Mouse (Mus musculus): ENCODE results near the gene Lrrtm3. TPM values are rescaled to one million over a fixed set of nuclear protein-coding genes. Genes with fewer than 3 reads are reported as not detected.
A peak's percentile ranks its signal among the peaks of the same experiment; 100 is the strongest.

The Lrrtm3 gene
- total RNA-seq, 1 experiment: not detected

DNA sequence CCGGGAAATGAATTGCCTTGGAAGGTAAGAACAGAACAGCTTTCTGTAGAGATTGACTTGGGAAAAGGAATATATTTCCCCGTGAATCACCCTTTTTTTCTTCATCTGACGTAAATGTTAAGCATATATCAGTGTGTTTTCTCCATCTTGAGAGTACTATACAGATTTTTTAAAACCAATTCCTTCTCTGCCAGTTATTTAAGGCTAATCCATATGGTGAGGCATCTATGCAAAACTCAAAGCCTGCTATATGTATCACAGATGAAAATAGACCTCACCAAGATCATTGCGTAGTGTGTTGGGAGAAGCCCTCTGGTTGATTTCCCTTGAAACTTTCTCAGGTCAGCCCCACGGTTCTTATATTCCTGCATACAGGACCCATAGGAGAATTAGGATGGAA lies 195.5 kb downstream of the Lrrtm3 start:
- Histone ChIP-seq H3K4me3 (ENCODE audit: insufficient read depth in 1 of 2, low read depth in 1 of 2, low read length in 2 of 2, poor library complexity in 1 of 2, severe bottlenecking in 1 of 2) (no peak overlapping the region), H3K9me3 (ENCODE audit: control insufficient read depth, insufficient read depth, low read depth, low read length) (no peaks in the 10 kb centered on the region), H3K4me1 (ENCODE audit: control insufficient read depth in 2 of 2, insufficient read depth in 2 of 2, low read length in 2 of 2, poor library complexity in 1 of 2) (no peaks in the 10 kb centered on the region), H3K36me3 (ENCODE audit: control insufficient read depth, insufficient read depth, low read length, poor library complexity, severe bottlenecking) (no peaks in the 10 kb centered on the region), H3K27ac (ENCODE audit: insufficient read depth, low read depth, low read length, poor library complexity, severe bottlenecking) (no peak overlapping the region), H3K9ac (ENCODE audit: insufficient read depth, low read depth, low read length, poor library complexity, severe bottlenecking) (no peak overlapping the region)
- in situ Hi-C loops (cut with MboI; ENCODE audit: low sequenced_read_pairs in 2 of 2, unreplicated experiment in 2 of 2): no loop called here
- TF ChIP-seq ZC3H11A (IDR thresholded peaks at IDR 0.05; ENCODE audit: borderline replicate concordance, low read depth, low read length) (no peak), MAFK (IDR thresholded peaks at IDR 0.05; ENCODE audit: insufficient read depth, low read depth, low read length) (no peak), ZNF384 (IDR thresholded peaks at IDR 0.05; ENCODE audit: low read depth, low read length) (no peak), HCFC1 (IDR thresholded peaks at IDR 0.05; ENCODE audit: borderline replicate concordance, insufficient read depth, low read length) (no peak), CHD2 (IDR thresholded peaks at IDR 0.05; ENCODE audit: low read depth, low read length) (no peak)
- no peak for DNase-seq (ENCODE audit: low read depth, low spot score)

DNA sequence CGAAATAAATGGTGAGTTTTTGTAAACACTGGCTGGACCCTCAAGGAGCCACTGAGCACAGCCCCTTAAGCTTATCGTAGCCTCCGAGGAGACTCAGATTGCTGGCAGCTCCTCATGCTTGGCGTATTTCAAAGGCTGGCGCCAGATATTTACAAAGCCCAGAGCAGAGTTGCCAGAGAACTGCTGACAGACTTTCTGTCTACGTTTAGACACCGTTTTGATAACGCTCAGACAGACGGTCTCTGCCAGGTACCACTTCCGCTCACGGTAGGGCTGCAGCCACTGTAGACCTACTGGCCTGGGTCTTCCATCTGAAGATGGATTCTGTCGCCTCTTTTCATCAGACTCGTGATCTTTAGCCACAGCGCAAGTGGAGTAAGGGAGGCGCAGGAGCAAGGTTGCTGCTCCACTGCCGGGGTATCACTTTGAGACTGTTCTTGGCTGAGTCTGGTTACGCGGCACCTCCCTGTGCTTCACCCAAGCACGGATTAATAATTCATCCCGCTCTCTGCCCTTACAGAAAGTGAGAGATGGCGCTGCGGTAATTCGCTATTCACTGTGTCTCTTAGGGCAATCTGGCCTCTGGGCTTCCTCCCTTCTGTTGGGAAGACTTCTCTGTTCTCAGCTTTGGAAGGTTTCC lies 203.5 kb downstream of the Lrrtm3 start:
- no peaks in the 10 kb centered on the region for H3K4me1 ChIP-seq (ENCODE audit: control insufficient read depth in 2 of 2, insufficient read depth in 2 of 2, low read length in 2 of 2, poor library complexity in 1 of 2)
- no peak overlapping the region for H3K9ac ChIP-seq (ENCODE audit: insufficient read depth, low read depth, low read length, poor library complexity, severe bottlenecking)
- H3K27ac ChIP-seq (ENCODE audit: insufficient read depth, low read depth, low read length, poor library complexity, severe bottlenecking): no peak overlapping the region
- H3K4me3 ChIP-seq (ENCODE audit: insufficient read depth in 1 of 2, low read depth in 1 of 2, low read length in 2 of 2, poor library complexity in 1 of 2, severe bottlenecking in 1 of 2): peak overlapping the region in 1 of 2 experiments; percentile 20; a peak in 2 of 4 replicates
- in situ Hi-C loops (cut with MboI; ENCODE audit: low sequenced_read_pairs in 2 of 2, unreplicated experiment in 2 of 2): no loop called here
- DNase-seq (ENCODE audit: low read depth, low spot score): no peak
- no peaks in the 10 kb centered on the region for H3K36me3 ChIP-seq (ENCODE audit: control insufficient read depth, insufficient read depth, low read length, poor library complexity, severe bottlenecking)
- TF ChIP-seq CHD2 (IDR thresholded peaks at IDR 0.05; ENCODE audit: low read depth, low read length): no peak
- no peak for TF ChIP-seq MAFK (IDR thresholded peaks at IDR 0.05; ENCODE audit: insufficient read depth, low read depth, low read length)
- TF ChIP-seq ZC3H11A (IDR thresholded peaks at IDR 0.05; ENCODE audit: borderline replicate concordance, low read depth, low read length): no peak
- TF ChIP-seq HCFC1 (IDR thresholded peaks at IDR 0.05; ENCODE audit: borderline replicate concordance, insufficient read depth, low read length): no peak
- no peak for TF ChIP-seq ZNF384 (IDR thresholded peaks at IDR 0.05; ENCODE audit: low read depth, low read length)
- H3K9me3 ChIP-seq (ENCODE audit: control insufficient read depth, insufficient read depth, low read depth, low read length): no peaks in the 10 kb centered on the region

DNA sequence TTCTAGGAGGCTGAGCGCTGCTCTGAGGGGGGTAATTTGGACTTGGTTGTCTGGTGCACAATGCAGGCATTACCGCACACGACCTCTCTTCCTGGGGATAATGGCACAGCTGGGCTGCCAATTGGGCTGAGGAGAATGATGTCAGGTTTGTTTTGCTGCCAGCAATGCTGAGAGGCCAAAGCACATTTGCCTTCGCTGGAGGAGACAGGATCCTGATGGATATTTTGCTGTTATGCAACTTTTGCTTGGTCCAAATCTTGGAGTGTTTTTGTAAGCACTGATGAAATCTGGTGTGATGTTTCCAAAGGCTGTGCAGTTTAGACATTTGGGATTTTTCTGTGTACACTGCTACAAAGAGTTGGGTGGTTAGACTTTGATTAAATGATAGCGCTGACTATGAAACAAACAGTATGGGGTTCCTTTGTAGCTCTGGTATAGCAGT lies 209.6 kb downstream of the Lrrtm3 start:
- H3K9me3 ChIP-seq (ENCODE audit: control insufficient read depth, insufficient read depth, low read depth, low read length): no peaks in the 10 kb centered on the region
- no peak overlapping the region for H3K27ac ChIP-seq (ENCODE audit: insufficient read depth, low read depth, low read length, poor library complexity, severe bottlenecking)
- no peak overlapping the region for H3K9ac ChIP-seq (ENCODE audit: insufficient read depth, low read depth, low read length, poor library complexity, severe bottlenecking)
- DNase-seq (ENCODE audit: low read depth, low spot score): no peak
- H3K36me3 ChIP-seq (ENCODE audit: control insufficient read depth, insufficient read depth, low read length, poor library complexity, severe bottlenecking): no peaks in the 10 kb centered on the region
- no peak overlapping the region for H3K4me3 ChIP-seq (ENCODE audit: insufficient read depth in 1 of 2, low read depth in 1 of 2, low read length in 2 of 2, poor library complexity in 1 of 2, severe bottlenecking in 1 of 2)
- in situ Hi-C loops (cut with MboI; ENCODE audit: low sequenced_read_pairs in 2 of 2, unreplicated experiment in 2 of 2): no loop called here
- TF ChIP-seq ZNF384 (IDR thresholded peaks at IDR 0.05; ENCODE audit: low read depth, low read length): no peak
- TF ChIP-seq CHD2 (IDR thresholded peaks at IDR 0.05; ENCODE audit: low read depth, low read length): no peak
- no peak for TF ChIP-seq ZC3H11A (IDR thresholded peaks at IDR 0.05; ENCODE audit: borderline replicate concordance, low read depth, low read length)
- no peak for TF ChIP-seq HCFC1 (IDR thresholded peaks at IDR 0.05; ENCODE audit: borderline replicate concordance, insufficient read depth, low read length)
- no peak for TF ChIP-seq MAFK (IDR thresholded peaks at IDR 0.05; ENCODE audit: insufficient read depth, low read depth, low read length)
- H3K4me1 ChIP-seq (ENCODE audit: control insufficient read depth in 2 of 2, insufficient read depth in 2 of 2, low read length in 2 of 2, poor library complexity in 1 of 2): no peaks in the 10 kb centered on the region

Other genes with a start within 250 kb of the Lrrtm3 start
- gene Gm10118, start 162.8 kb downstream of the Lrrtm3 start, total RNA-seq (2012; rRNA removed): not detected in 2 replicates

Measured in ES-E14 (cell line).